Mouse (Mus musculus) megakaryocyte, embryonic 14.5 days (primary cell): ENCODE measurements at regions not wholly inside any gene's neighbourhood (a gene's known extent, or its start where the extent isn't known, plus 50 kb on each side); places are given as distances from the start of the nearest gene placed in this dataset.

Source experiments
- H3K27me3 ChIP-seq: replicated peaks from 2 replicates; pipeline ENCODE3; 2012; ENCODE audit warnings: inconsistent platforms
- H3K36me3 ChIP-seq: replicated peaks from 2 replicates; pipeline ENCODE3; 2012; ENCODE audit warnings: low read length, inconsistent platforms, mixed read lengths
- H3K4me1 ChIP-seq: 2 replicates; pipeline ENCODE4 v1.6.1; 2012; ENCODE audit warnings: inconsistent platforms
- H3K4me3 ChIP-seq: replicated peaks from 2 replicates; pipeline ENCODE3; 2012; ENCODE audit warnings: moderate library complexity, mild to moderate bottlenecking, inconsistent platforms
- H3K9me3 ChIP-seq: 2 replicates; pipeline ENCODE4 v1.6.1; 2012; ENCODE audit warnings: inconsistent platforms
- FLI1 ChIP-seq: IDR thresholded peaks from 2 replicates; pipeline ENCODE4 v1.6.1; 2012; ENCODE audit warnings: low read length, inconsistent platforms, mixed read lengths
- GATA1 ChIP-seq: IDR thresholded peaks from 3 replicates; pipeline ENCODE4 v1.6.1; 2012; ENCODE audit warnings: mixed read lengths, low read length, inconsistent platforms, borderline replicate concordance

GRCm38 (mm10) chr15:93189266-93189855 lies 85.6 kb downstream of the Gxylt1 start:
- TF ChIP-seq GATA1 (no peak), FLI1 (no peak)
- Histone ChIP-seq H3K4me3 (no peak overlapping the region), H3K36me3 (no peaks in the 10 kb centered on the region)

GRCm38 (mm10) chr15:93176221-93176620 lies 98.8 kb downstream of the Gxylt1 start:
- Histone ChIP-seq H3K9me3 (peaks cover 1% of the 10 kb centered on the region; the same call in 1 of the 2 replicates), H3K4me1 (no peaks in the 10 kb centered on the region), H3K27me3 (no peaks in the 10 kb centered on the region), H3K4me3 (no peak overlapping the region), H3K36me3 (no peaks in the 10 kb centered on the region)
- no peak for TF ChIP-seq FLI1
- TF ChIP-seq GATA1, result no peak

More at GRCm38 (mm10) chr15:93189266-93189855, 85.6 kb downstream of the Gxylt1 start:
- Histone ChIP-seq H3K9me3 (peaks cover 7% of the 10 kb centered on the region), H3K4me1 (0 out of 2 replicates have a peak, but pooled peaks cover 12% of the 10 kb centered on the region), H3K27me3 (no peaks in the 10 kb centered on the region)

- Histone ChIP-seq H3K9me3 (0 out of 2 replicates have a peak, but pooled peaks cover 5% of the 10 kb centered on the region), H3K36me3 (no peaks in the 10 kb centered on the region), H3K4me1 (no peaks in the 10 kb centered on the region), H3K27me3 (no peaks in the 10 kb centered on the region), H3K4me3 (no peak overlapping the region)
- TF ChIP-seq GATA1 (no peak), FLI1 (no peak)
Measured at GRCm38 (mm10) chr15:93168784-93169183, 106.2 kb downstream of the Gxylt1 start.

GRCm38 (mm10) chr15:93167451-93167850 lies 107.5 kb downstream of the Gxylt1 start:
- no peak for TF ChIP-seq GATA1
- TF ChIP-seq FLI1, result no peak
- Histone ChIP-seq H3K36me3 (no peaks in the 10 kb centered on the region), H3K9me3 (0 out of 2 replicates have a peak, but pooled peaks cover 5% of the 10 kb centered on the region), H3K4me1 (no peaks in the 10 kb centered on the region), H3K27me3 (no peaks in the 10 kb centered on the region), H3K4me3 (no peak overlapping the region)

- Histone ChIP-seq H3K36me3 (no peaks in the 10 kb centered on the region), H3K27me3 (no peaks in the 10 kb centered on the region), H3K4me1 (no peaks in the 10 kb centered on the region), H3K4me3 (no peak overlapping the region), H3K9me3 (peaks cover 15% of the 10 kb centered on the region; the same call in 1 of the 2 replicates)
- TF ChIP-seq FLI1 (no peak), GATA1 (no peak)
Measured at GRCm38 (mm10) chr15:93161924-93162910, 112.8 kb downstream of the Gxylt1 start.

- no peak for TF ChIP-seq FLI1
- no peak for TF ChIP-seq GATA1
- no peaks in the 10 kb centered on the region for H3K36me3 ChIP-seq
- no peaks in the 10 kb centered on the region for H3K4me1 ChIP-seq
- H3K27me3 ChIP-seq, result no peaks in the 10 kb centered on the region
- peaks cover 11% of the 10 kb centered on the region; the same call in 1 of the 2 replicates for H3K9me3 ChIP-seq
- H3K4me3 ChIP-seq, result no peak overlapping the region
Measured at GRCm38 (mm10) chr15:93161329-93161728, 113.7 kb downstream of the Gxylt1 start.

- no peak overlapping the region for H3K4me3 ChIP-seq
- no peaks in the 10 kb centered on the region for H3K27me3 ChIP-seq
- TF ChIP-seq FLI1, result no peak
- H3K36me3 ChIP-seq, result no peaks in the 10 kb centered on the region
- peaks cover 3% of the 10 kb centered on the region; the same call in 1 of the 2 replicates for H3K4me1 ChIP-seq
- H3K9me3 ChIP-seq, result peaks cover 12% of the 10 kb centered on the region
Measured at GRCm38 (mm10) chr15:93155756-93156155, 119.2 kb downstream of the Gxylt1 start.

- Histone ChIP-seq H3K4me1 (peaks cover 3% of the 10 kb centered on the region; the same call in 1 of the 2 replicates), H3K36me3 (no peaks in the 10 kb centered on the region), H3K27me3 (no peaks in the 10 kb centered on the region), H3K4me3 (no peak overlapping the region), H3K9me3 (peaks cover 10% of the 10 kb centered on the region)
- TF ChIP-seq GATA1 (no peak), FLI1 (no peak)
Measured at GRCm38 (mm10) chr15:93154022-93154421, 121.0 kb downstream of the Gxylt1 start.

GRCm38 (mm10) chr15:93144899-93145298 lies 130.1 kb downstream of the Gxylt1 start:
- Histone ChIP-seq H3K9me3 (no peaks in the 10 kb centered on the region), H3K27me3 (peaks cover 4% of the 10 kb centered on the region), H3K4me3 (no peak overlapping the region), H3K4me1 (no peaks in the 10 kb centered on the region), H3K36me3 (no peaks in the 10 kb centered on the region)
- TF ChIP-seq FLI1 (no peak), GATA1 (no peak)

GRCm38 (mm10) chr15:93144264-93144663 lies 130.7 kb downstream of the Gxylt1 start:
- Histone ChIP-seq H3K36me3 (no peaks in the 10 kb centered on the region), H3K4me1 (no peaks in the 10 kb centered on the region), H3K4me3 (no peak overlapping the region), H3K27me3 (peaks cover 4% of the 10 kb centered on the region), H3K9me3 (no peaks in the 10 kb centered on the region)
- no peak for TF ChIP-seq FLI1
- TF ChIP-seq GATA1, result no peak
